Mouse (Mus musculus) thymus, adult 2 months (tissue): ENCODE data around the gene BC005624. TPM values are rescaled to one million over a fixed set of nuclear protein-coding genes. Genes with fewer than 3 reads are reported as not detected.
A peak's percentile ranks its signal among the peaks of the same experiment; 100 is the strongest.

ENCODE experiments used
- DNase-seq: peaks from one replicate; pipeline ENCODE4 v3.0.0; 2021
- H3K27ac ChIP-seq: fragments of 200-500 bp; 2 replicates; pipeline ENCODE4 v1.5.1; 2012; ENCODE audit warnings: low read length, control low read depth; ENCODE audit not compliant: control insufficient read depth, insufficient read depth
- H3K27me3 ChIP-seq: fragments of 200-500 bp; 2 replicates; pipeline ENCODE4 v1.6.1; 2012; ENCODE audit warnings: mild to moderate bottlenecking, low read length, moderate library complexity, mixed read lengths; ENCODE audit not compliant: control insufficient read depth, insufficient read depth
- H3K36me3 ChIP-seq: fragments of 200-500 bp; 2 replicates; pipeline ENCODE4 v1.6.1; 2012; ENCODE audit warnings: mild to moderate bottlenecking, low read length, moderate library complexity; ENCODE audit not compliant: control insufficient read depth, insufficient read depth
- H3K4me1 ChIP-seq: fragments of 200-500 bp; replicated peaks from 2 replicates; pipeline ENCODE4 v1.6.1; 2012; ENCODE audit warnings: low read length; ENCODE audit not compliant: control insufficient read depth, insufficient read depth
- H3K4me3 ChIP-seq: fragments of 200-500 bp; 2 replicates; pipeline ENCODE4 v1.5.1; 2012; ENCODE audit warnings: mild to moderate bottlenecking, low read length, control low read depth, moderate library complexity; ENCODE audit not compliant: control insufficient read depth, insufficient read depth
- CTCF ChIP-seq: fragments of 200-500 bp; IDR thresholded peaks from 2 replicates; pipeline ENCODE4 v1.5.1; 2012; ENCODE audit warnings: mild to moderate bottlenecking, control low read depth, low read length, moderate library complexity, borderline replicate concordance; ENCODE audit not compliant: control insufficient read depth, poor library complexity, insufficient read depth; ENCODE audit errors: extremely low read depth
- POLR2A ChIP-seq: fragments of 200-500 bp; IDR thresholded peaks from 2 replicates; pipeline ENCODE4 v1.6.1; 2012; ENCODE audit warnings: mild to moderate bottlenecking, low read length, control low read depth, moderate library complexity; ENCODE audit not compliant: control insufficient read depth, poor library complexity, insufficient read depth; ENCODE audit errors: extremely low read depth
- WGBS: fragments of 180-500 bp; shearing (Covaris S2); methylation state at CpG from one replicate; pipeline ENCODE4 v1.1.7; 2018; 5-methylcytosine and 5-hydroxymethylcytosine counted together
- polyA plus RNA-seq: library from polyadenylated mRNA; depleted of rRNA; stranded (reverse); fragments of >200 nt; gene quantifications from 2 replicates; pipeline ENCODE4 v1.2.3, GENCODE M21; 2012

Gene BC005624
- polyA plus RNA-seq, 1 experiment = 37.9 TPM

DNA sequence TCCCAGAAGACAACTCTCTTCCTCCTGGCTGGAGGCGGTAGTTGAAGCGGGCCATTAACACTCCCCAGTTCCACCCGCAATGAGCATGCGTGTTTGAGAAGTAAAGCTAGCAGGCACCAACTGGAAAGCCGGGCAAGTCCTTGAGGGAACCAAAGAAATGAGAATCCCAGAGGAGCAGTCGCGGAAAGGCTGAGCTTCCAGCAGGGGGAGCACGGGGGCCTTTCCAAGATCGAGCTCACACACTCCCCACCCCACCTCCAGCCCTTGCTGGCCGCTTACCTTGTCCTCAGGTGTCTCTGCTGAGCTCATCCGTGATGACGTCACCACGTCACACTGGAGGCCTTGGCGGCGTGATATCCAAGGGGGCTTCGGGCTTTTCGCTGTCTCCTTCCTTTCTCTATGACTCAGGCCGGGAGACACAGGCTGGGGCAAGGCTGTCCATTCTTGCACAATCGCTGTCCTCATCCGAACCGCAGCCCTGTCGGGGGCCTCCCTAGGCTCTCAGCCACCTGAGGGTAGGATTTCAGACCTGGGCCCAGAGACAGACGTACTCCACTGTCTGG, 52.4 kb downstream of the BC005624 start, which contains the start of gene Ptges:
TSS of gene Ptges (minus strand) at position 381 of the 563 bp plus-strand sequence.
- 8% methylated on average over 23 of the region's 23 CpGs for WGBS
- TF ChIP-seq CTCF (peak; percentile 65; the same call in 1 of the 2 replicates), POLR2A (no peak)
- Histone ChIP-seq H3K36me3 (no peaks in the 10 kb centered on the region), H3K4me3 (peak within 1 kb of the TSS; percentile 5; the same call in 1 of the 2 replicates), H3K27me3 (no peaks in the 10 kb centered on the region), H3K27ac (peak within 1 kb of the TSS; percentile 42; the same call in 1 of the 2 replicates), H3K4me1 (peaks cover 14% of the 10 kb centered on the region)
- DNase-seq = peak; percentile 63

DNA sequence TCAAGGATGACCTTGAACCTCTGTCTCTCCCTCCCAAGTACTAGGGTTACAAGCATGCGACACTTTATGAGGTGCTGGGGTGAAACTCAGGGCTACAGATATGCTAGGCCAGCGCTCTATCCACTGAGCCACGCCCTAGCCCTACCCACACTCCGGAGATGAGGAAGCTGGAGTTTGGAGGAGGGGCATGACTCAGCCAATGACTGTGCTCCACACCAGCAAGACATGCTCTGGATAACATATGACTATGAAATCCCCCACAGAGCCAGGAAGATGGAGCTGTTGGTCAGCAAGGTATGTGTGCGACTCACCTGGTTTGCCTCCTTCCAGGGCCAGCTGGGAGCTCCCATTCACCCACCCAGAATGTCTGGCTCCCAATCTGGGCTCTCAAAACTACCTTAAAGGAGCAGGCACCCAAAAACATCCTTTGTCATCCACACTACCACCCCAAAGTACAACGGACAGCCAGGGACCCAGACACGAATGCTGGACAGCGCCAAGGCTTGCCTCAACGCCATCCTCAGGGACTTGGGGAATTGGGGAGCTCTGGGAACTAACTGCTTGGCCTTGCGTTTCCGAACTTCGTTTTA, 53.0 kb downstream of the BC005624 start:
- TF ChIP-seq POLR2A = no peak
- no peak for TF ChIP-seq CTCF
- H3K27me3 ChIP-seq = no peaks in the 10 kb centered on the region
- peaks cover 14% of the 10 kb centered on the region for H3K4me1 ChIP-seq
- 27% methylated on average over 12 of the region's 12 CpGs for WGBS
- no peak for DNase-seq
- peak overlapping the region; percentile 5; the same call in 1 of the 2 replicates for H3K4me3 ChIP-seq
- no peaks in the 10 kb centered on the region for H3K36me3 ChIP-seq
- peak overlapping the region; percentile 42; the same call in 1 of the 2 replicates for H3K27ac ChIP-seq

DNA sequence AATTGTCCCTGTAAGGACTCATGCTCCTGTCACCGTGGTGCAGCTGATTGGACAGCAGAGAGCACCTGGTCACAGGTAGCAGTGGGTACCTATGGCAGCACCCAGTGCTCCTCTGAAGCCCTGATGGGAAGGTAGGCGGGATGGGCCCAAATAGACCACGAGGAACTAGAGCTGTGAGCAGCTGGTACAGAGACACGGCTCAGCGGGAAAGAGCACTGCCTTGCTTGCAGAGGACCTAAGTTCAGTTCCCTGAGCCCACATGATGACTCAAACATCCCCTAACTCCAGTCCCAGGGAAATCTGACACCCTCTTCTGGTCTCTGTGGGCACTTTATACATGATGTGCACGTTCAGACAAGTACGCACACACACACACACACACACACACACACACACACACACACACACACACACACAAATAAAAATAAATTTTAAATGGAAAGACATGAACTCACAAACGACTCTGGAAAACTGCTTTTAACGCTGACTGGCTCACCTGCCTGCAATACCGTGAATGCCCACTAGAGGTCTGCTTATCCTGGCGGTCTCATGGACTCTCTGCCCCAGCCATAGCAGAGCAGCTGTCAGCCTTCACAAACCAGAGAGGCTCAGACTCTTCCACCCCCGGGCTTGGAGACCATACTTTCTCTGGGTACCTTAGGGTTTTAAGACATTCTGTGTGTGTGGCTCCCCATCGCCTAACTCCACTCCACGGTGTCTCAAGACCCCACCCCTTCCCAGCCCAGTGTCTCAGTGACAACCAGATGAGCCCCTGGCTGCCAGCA, 54.0 kb downstream of the BC005624 start:
- no peak overlapping the region for H3K27ac ChIP-seq
- peak; percentile 80 for DNase-seq
- TF ChIP-seq CTCF (peak; percentile 80; the same call in 1 of the 2 replicates), POLR2A (no peak)
- H3K4me3 ChIP-seq = no peak overlapping the region
- peaks cover 14% of the 10 kb centered on the region for H3K4me1 ChIP-seq
- no peaks in the 10 kb centered on the region for H3K36me3 ChIP-seq
- H3K27me3 ChIP-seq = no peaks in the 10 kb centered on the region
- WGBS = 31% methylated on average over 14 of the region's 14 CpGs

DNA sequence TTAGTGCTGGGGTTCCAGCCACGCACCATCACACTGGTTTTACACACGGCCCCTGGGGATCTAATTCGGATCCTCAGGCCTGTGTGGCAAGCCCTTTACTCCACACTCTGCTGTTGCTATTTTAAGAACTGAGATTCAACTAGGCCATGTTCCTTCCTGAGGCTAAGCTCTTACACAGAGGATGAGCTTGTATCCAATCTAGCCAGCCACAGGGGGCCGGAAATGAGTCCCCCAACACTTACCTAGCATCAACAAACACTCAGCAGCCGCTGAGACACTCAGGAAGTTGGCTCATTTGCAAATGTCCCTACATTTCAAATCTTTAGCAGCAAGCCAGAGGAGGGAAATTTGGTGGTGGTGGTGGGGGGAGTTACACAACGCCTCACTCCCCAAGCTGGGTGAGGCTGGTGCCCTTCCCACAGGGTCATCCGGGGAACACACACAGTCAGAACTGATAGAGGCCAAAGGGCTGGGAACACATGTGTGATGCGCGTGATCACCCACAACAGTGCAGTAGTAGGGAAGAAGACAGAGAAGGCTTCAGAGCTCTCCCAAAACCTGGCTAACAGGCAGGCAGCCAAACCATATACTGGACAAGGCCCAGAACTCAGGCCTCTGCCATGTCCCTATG, 54.7 kb downstream of the BC005624 start:
- H3K36me3 ChIP-seq = no peaks in the 10 kb centered on the region
- no peaks in the 10 kb centered on the region for H3K27me3 ChIP-seq
- DNase-seq = no peak
- peaks cover 14% of the 10 kb centered on the region for H3K4me1 ChIP-seq
- TF ChIP-seq POLR2A (no peak), CTCF (no peak)
- 66% methylated on average over 9 of the region's 9 CpGs for WGBS
- H3K27ac ChIP-seq = no peak overlapping the region
- no peak overlapping the region for H3K4me3 ChIP-seq

DNA sequence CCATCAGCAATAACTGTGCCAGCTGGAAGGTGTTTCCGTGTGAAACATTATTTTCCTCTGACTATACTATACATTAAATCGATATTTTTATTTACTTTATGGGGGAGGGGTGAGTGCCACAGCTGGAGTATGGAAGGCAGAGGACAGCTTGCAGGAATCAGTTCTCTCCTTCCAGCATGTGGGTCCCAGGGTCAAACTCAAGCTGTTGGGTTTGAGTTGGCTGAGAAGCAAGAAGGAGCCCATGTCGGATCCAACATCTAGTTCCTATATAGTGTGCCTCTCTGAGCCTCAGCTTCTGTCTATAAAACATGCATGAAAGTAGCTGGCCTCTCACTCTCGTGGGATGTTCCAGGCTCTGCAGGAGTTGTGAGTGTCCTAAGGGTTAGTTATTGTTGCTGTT, 55.6 kb downstream of the BC005624 start:
- Histone ChIP-seq H3K4me1 (peaks cover 14% of the 10 kb centered on the region), H3K36me3 (no peaks in the 10 kb centered on the region), H3K27me3 (no peaks in the 10 kb centered on the region), H3K4me3 (no peak overlapping the region), H3K27ac (no peak overlapping the region)
- no peak for TF ChIP-seq POLR2A
- no peak for TF ChIP-seq CTCF
- 90% methylated on average over 4 of the region's 4 CpGs for WGBS
- DNase-seq = no peak

DNA sequence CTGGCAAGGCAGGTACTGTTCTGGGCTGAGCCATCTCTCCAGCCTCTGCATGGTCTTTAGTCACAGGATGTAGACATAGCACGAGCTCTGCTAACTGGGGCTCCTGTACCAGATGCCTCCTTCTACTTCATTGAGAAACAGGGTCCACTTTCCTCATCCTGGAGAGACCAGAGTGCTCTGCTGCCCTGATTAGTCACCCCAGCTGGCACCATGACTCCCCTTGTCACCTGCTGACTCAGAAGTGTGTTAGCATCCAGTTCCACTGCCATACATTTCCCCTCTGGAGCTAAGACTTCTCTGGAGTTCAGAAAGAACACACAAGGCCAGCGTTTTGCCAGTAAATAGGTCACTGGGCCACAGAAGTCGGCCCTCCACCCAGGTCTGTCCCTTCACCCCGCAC, 56.8 kb downstream of the BC005624 start:
- H3K27me3 ChIP-seq = no peaks in the 10 kb centered on the region
- peaks cover 14% of the 10 kb centered on the region for H3K4me1 ChIP-seq
- H3K36me3 ChIP-seq = no peaks in the 10 kb centered on the region
- H3K4me3 ChIP-seq = no peak overlapping the region
- 91% methylated on average over 4 of the region's 4 CpGs for WGBS
- TF ChIP-seq CTCF = no peak
- no peak for TF ChIP-seq POLR2A
- no peak overlapping the region for H3K27ac ChIP-seq
- no peak for DNase-seq
